Comparison of ENCODE assay signal across 12 mouse cellular contexts in genomic region chr13:41703618-41704017, GRCm38 (mm10).
DNase-seq lines count a peak whose midpoint lies in the region; ATAC-seq and TF ChIP-seq lines count a peak whose summit lies in the region.
"Had no signal": no experiment of that assay in that cellular context is flagged by ENCODE, and none has a peak within 500 bp of the region (broad histone marks: within the 10 kb centered on the region; RNA-seq: fewer than 3 reads in every experiment).

No protein-coding gene starts in this region.

- no peaks in the 10 kb centered on the region for H3K4me1 ChIP-seq in brown adipose tissue, adult 24 weeks (ENCODE audit: control insufficient read depth, insufficient read depth, insufficient read length, low read length)
- peaks cover 34% of the 10 kb centered on the region for H3K4me1 ChIP-seq in heart, embryonic 16.5 days (ENCODE audit: control insufficient read depth, insufficient read depth, low read length)
- peaks cover 5% of the 10 kb centered on the region; the same call in 1 of the 2 replicates for H3K4me1 ChIP-seq in lung, postnatal 0 days (ENCODE audit: insufficient read depth, low read depth, low read length)
- H3K4me1 ChIP-seq: embryonic facial prominence, embryonic 12.5 days; midbrain, embryonic 15.5 days had no signal

- intact Hi-C loops in gastrocnemius, adult 2 months (cut with DNase I): loop anchor here (5.0 kb wide), 1 partner anchor 41 kb away; no protein-coding TSS in a partner anchor

- H3K27ac ChIP-seq in gastrocnemius, adult 2 months: peak overlapping the region; percentile 60
- H3K27ac ChIP-seq in brown adipose tissue, adult 24 weeks (replicated peaks; ENCODE audit: low read depth, low read length): peak overlapping the region; percentile 66
- H3K27ac ChIP-seq in heart, embryonic 16.5 days (ENCODE audit: low read length): peak overlapping the region; percentile 76
- peak overlapping the region; percentile 48 for H3K27ac ChIP-seq in lung, postnatal 0 days (ENCODE audit: low read length)
- H3K27ac ChIP-seq: embryonic facial prominence, embryonic 12.5 days; midbrain, embryonic 15.5 days had no signal

- 58% methylated on average over 8 of the region's 8 CpGs for WGBS in heart, embryonic 16.5 days
- 35% methylated on average over 8 of the region's 8 CpGs for WGBS in lung, postnatal 0 days

- TF ChIP-seq CTCF in gastrocnemius, adult 2 months (IDR thresholded peaks at IDR 0.05): no peak
- no peak for TF ChIP-seq CTCF in lung, postnatal 0 days (IDR thresholded peaks at IDR 0.05)

- H3K9me3 ChIP-seq in heart, embryonic 16.5 days (replicated peaks; ENCODE audit: control insufficient read depth, low read length): no peaks in the 10 kb centered on the region
- no peaks in the 10 kb centered on the region for H3K9me3 ChIP-seq in lung, postnatal 0 days (ENCODE audit: low read length)
- H3K9me3 ChIP-seq: embryonic facial prominence, embryonic 12.5 days; midbrain, embryonic 15.5 days had no signal

- DNase-seq in gastrocnemius, adult 2 months: no peak
- DNase-seq in gastrocnemius, postnatal 10 days: no peak
- DNase-seq in lung, postnatal 0 days (ENCODE audit: low spot score): peak; percentile 69
- no peak for DNase-seq in layer of hippocampus, postnatal 10 days (ENCODE audit: low spot score in 2 of 2)
- no peak for DNase-seq in testis, postnatal 10 days (ENCODE audit: low spot score)
- DNase-seq: thymus, postnatal 25 days had no signal

- no peaks in the 10 kb centered on the region for H3K27me3 ChIP-seq in heart, embryonic 16.5 days (ENCODE audit: control insufficient read depth, insufficient read depth, low read length)
- no peaks in the 10 kb centered on the region for H3K27me3 ChIP-seq in lung, postnatal 0 days (replicated peaks; ENCODE audit: insufficient read depth, low read length)
- H3K27me3 ChIP-seq: embryonic facial prominence, embryonic 12.5 days; midbrain, embryonic 15.5 days had no signal

- no peak overlapping the region for H3K9ac ChIP-seq in heart, embryonic 16.5 days (ENCODE audit: low read length)
- no peak overlapping the region for H3K9ac ChIP-seq in lung, postnatal 0 days (replicated peaks; ENCODE audit: low read depth)
- H3K9ac ChIP-seq: embryonic facial prominence, embryonic 12.5 days; midbrain, embryonic 15.5 days had no signal

- TF ChIP-seq EP300 in lung, postnatal 0 days (IDR thresholded peaks at IDR 0.05): peak; percentile 48

- H3K4me3 ChIP-seq in gastrocnemius, adult 2 months: no peak overlapping the region
- H3K4me3 ChIP-seq in brown adipose tissue, adult 24 weeks (ENCODE audit: insufficient read depth, low read depth, low read length): no peak overlapping the region
- H3K4me3 ChIP-seq in heart, embryonic 16.5 days (ENCODE audit: low read length): no peak overlapping the region
- no peak overlapping the region for H3K4me3 ChIP-seq in lung, postnatal 0 days (ENCODE audit: low read depth, low read length)
- H3K4me3 ChIP-seq: embryonic facial prominence, embryonic 12.5 days; midbrain, embryonic 15.5 days had no signal

- H3K4me2 ChIP-seq in heart, embryonic 16.5 days (ENCODE audit: low read depth, low read length): no peak overlapping the region
- no peak overlapping the region for H3K4me2 ChIP-seq in lung, postnatal 0 days (replicated peaks; ENCODE audit: low read depth, low read length)
- H3K4me2 ChIP-seq: embryonic facial prominence, embryonic 12.5 days; midbrain, embryonic 15.5 days had no signal

- ATAC-seq in heart, embryonic 16.5 days (replicated peaks; ENCODE audit: extremely low read depth, insufficient read depth, low FRiP score): peak; percentile 63
- peak; percentile 81 for ATAC-seq in lung, postnatal 0 days
- ATAC-seq in frontal cortex, adult (ENCODE audit: low TSS enrichment): no peak
- ATAC-seq: hindbrain, embryonic 16.5 days; midbrain, embryonic 15.5 days had no signal

- H3K36me3 ChIP-seq in heart, embryonic 16.5 days (ENCODE audit: control insufficient read depth, insufficient read depth): no peaks in the 10 kb centered on the region
- H3K36me3 ChIP-seq in lung, postnatal 0 days (ENCODE audit: insufficient read depth, low read length): no peaks in the 10 kb centered on the region
- H3K36me3 ChIP-seq: embryonic facial prominence, embryonic 12.5 days; midbrain, embryonic 15.5 days had no signal
